Comparison of ENCODE assay signal across 9 mouse cellular contexts in the genomic region with DNA sequence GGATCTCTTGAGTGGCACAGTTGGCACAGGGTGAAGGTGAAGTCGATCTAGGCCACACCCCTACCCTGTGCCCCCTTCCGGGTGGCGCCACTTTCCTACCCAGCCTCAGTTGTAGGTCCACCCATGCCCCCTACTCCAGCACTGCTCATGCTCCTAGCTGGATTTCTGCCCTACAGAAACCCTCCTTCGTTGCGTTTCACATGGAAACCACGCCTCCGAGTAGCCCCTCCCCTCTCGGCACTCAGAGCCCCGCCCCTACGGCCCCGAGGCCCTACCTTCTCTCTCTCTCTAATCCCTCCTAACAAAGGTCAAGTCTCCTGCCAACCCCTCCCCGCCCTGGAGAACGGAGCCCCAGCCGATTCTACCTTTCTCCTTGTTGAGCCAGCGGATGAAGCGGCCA. TPM values are rescaled to one million over a fixed set of nuclear protein-coding genes. Genes with fewer than 3 reads are reported as not detected.
DNase-seq lines count a peak whose midpoint lies in the region; ATAC-seq lines count a peak whose summit lies in the region.
"Had no signal": no experiment of that assay in that cellular context is flagged by ENCODE, and none has a peak within 500 bp of the region (broad histone marks: within the 10 kb centered on the region; RNA-seq: fewer than 3 reads in every experiment).

No protein-coding gene starts in this region.

- intact Hi-C loops in heart, postnatal 36 days (cut with DNase I): no loop called here
- intact Hi-C loops in gastrocnemius, postnatal 14 days (cut with DNase I; ENCODE audit: low total_unique reads): no loop called here

- WGBS in heart, embryonic 11.5 days (ENCODE audit: insufficient replicate concordance): 2% methylated on average over 16 of the region's 16 CpGs
- 2% methylated on average over 16 of the region's 16 CpGs for WGBS in forebrain, embryonic 10.5 days
- 6% methylated on average over 16 of the region's 16 CpGs for WGBS in kidney, embryonic 15.5 days

- peak overlapping the region; percentile 34 for H3K4me3 ChIP-seq in heart, embryonic 11.5 days (ENCODE audit: low read depth, low read length)
- H3K4me3 ChIP-seq in forebrain, embryonic 10.5 days: peak overlapping the region; percentile 48
- H3K4me3 ChIP-seq in kidney, embryonic 15.5 days (replicated peaks): peak overlapping the region; percentile 37

- no peak for DNase-seq in heart, postnatal 36 days
- DNase-seq in forebrain, embryonic 10.5 days (ENCODE audit: extremely low spot score, low spot score): peak; percentile 78
- DNase-seq in lung, postnatal 14 days: peak; percentile 30
- peak; percentile 69 for DNase-seq in testis, postnatal 10 days (ENCODE audit: low spot score)
- no peak for DNase-seq in gastrocnemius, postnatal 14 days
- DNase-seq in right cerebral cortex, adult 2 months (ENCODE audit: low spot score in 2 of 2): no peak

- H3K27ac ChIP-seq in heart, embryonic 11.5 days (ENCODE audit: low read depth, low read length): no peak overlapping the region
- peak overlapping the region; percentile 76 for H3K27ac ChIP-seq in forebrain, embryonic 10.5 days
- H3K27ac ChIP-seq in kidney, embryonic 15.5 days: no peak overlapping the region

- no peaks in the 10 kb centered on the region for H3K9me3 ChIP-seq in heart, embryonic 11.5 days (replicated peaks; ENCODE audit: control insufficient read depth, low read length)
- no peaks in the 10 kb centered on the region for H3K9me3 ChIP-seq in forebrain, embryonic 10.5 days
- no peaks in the 10 kb centered on the region for H3K9me3 ChIP-seq in kidney, embryonic 15.5 days (replicated peaks)

- H3K27me3 ChIP-seq in heart, embryonic 11.5 days (ENCODE audit: control insufficient read depth, insufficient read depth, low read length): peaks cover 35% of the 10 kb centered on the region
- peaks cover 48% of the 10 kb centered on the region for H3K27me3 ChIP-seq in forebrain, embryonic 10.5 days (ENCODE audit: poor library complexity, severe bottlenecking)
- peaks cover 5% of the 10 kb centered on the region; the same call in 1 of the 2 replicates for H3K27me3 ChIP-seq in kidney, embryonic 15.5 days

- peaks cover 8% of the 10 kb centered on the region for H3K4me1 ChIP-seq in heart, embryonic 11.5 days (ENCODE audit: control insufficient read depth, insufficient read depth, low read length)
- peaks cover 53% of the 10 kb centered on the region for H3K4me1 ChIP-seq in forebrain, embryonic 10.5 days
- peaks cover 12% of the 10 kb centered on the region for H3K4me1 ChIP-seq in kidney, embryonic 15.5 days

- H3K4me2 ChIP-seq in heart, embryonic 11.5 days: peak overlapping the region; percentile 59
- peak overlapping the region; percentile 58 for H3K4me2 ChIP-seq in kidney, embryonic 15.5 days

- no peak for ATAC-seq in heart, embryonic 11.5 days (replicated peaks; ENCODE audit: insufficient number of reproducible peaks, low FRiP score, low TSS enrichment)
- peak; percentile 47 for ATAC-seq in kidney, embryonic 15.5 days (replicated peaks; ENCODE audit: low FRiP score)

- no peaks in the 10 kb centered on the region for H3K36me3 ChIP-seq in heart, embryonic 11.5 days (ENCODE audit: control insufficient read depth, insufficient read depth, low read length)
- no peaks in the 10 kb centered on the region for H3K36me3 ChIP-seq in forebrain, embryonic 10.5 days (replicated peaks)
- H3K36me3 ChIP-seq in kidney, embryonic 15.5 days: no peaks in the 10 kb centered on the region

- 0 out of 2 replicates have a peak overlapping the region, but pooled peaks have one; percentile 28 for H3K9ac ChIP-seq in heart, embryonic 11.5 days (ENCODE audit: low read depth, low read length)
- peak overlapping the region; percentile 24; the same call in 1 of the 2 replicates for H3K9ac ChIP-seq in kidney, embryonic 15.5 days

RNA-seq across cellular contexts. Expression of a gene that starts 12.0 kb away (rescaled TPM):
- polyA plus RNA-seq in heart, embryonic 11.5 days (2014; fragmentation: Nextera tagmentation; extraction: Ambion mirVana): 0.25 and 0.26 TPM in 2 replicates
- not detected for total RNA-seq in heart, postnatal 36 days (2021)
- polyA plus RNA-seq in forebrain, embryonic 10.5 days (2016; fragmentation: Nextera tagmentation; extraction: Ambion mirVana): 0.31 TPM in 1 of 2 replicates, not detected in the other
- polyA plus RNA-seq in kidney, embryonic 15.5 days (2015; fragmentation: Nextera tagmentation; extraction: Ambion mirVana): 0.16 and 1.4 TPM in 2 replicates
- total RNA-seq in gastrocnemius, postnatal 14 days (2021): under 1 TPM; 0.33 to 0.47 TPM
- total RNA-seq: CH12.LX had no signal

Comparison
In these comparisons a context has a peak if more than half of its experiments do, and no peak if none do; other contexts are left out.
1. DNase-seq: peak in forebrain, embryonic 10.5 days (single experiment), lung, postnatal 14 days (single experiment) and testis, postnatal 10 days (single experiment); none in heart, postnatal 36 days (0 of 2), gastrocnemius, postnatal 14 days (single experiment) and right cerebral cortex, adult 2 months (0 of 2).
2. Peak in every context shown above with its lines, with median percentiles within 50 percentile points of each other: H3K4me3 ChIP-seq.